Mouse (Mus musculus): Measurements from ENCODE around the gene Stra6. TPM values are rescaled to one million over a fixed set of nuclear protein-coding genes. Genes with fewer than 3 reads are reported as not detected.

The Stra6 gene
- total RNA-seq, 2 experiments from 2014 or later = 0.12 to 0.20 TPM

DNA sequence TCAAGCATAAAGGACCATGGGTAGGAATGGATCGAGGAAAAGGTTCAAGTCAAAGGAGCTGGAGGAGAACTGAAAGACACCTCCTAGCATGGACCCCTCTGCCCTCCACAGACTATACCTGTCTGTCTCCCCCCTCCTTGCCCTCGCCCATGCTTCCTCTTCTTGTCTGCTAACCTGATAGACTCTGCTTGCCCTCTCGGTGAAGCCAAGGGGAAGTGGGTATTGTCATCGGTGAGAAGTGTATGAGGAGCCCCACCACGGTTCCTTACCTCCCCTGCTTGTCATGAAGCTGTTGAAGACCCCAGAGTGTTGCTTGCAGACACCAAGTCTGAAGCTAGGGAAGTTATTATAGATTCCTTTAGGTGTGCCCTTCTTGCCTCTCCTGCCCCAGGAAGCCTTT, 96.7 kb downstream of the Stra6 start:
- intact Hi-C loops (cut with DNase I) = no loop called here
- no peak for DNase-seq

DNA sequence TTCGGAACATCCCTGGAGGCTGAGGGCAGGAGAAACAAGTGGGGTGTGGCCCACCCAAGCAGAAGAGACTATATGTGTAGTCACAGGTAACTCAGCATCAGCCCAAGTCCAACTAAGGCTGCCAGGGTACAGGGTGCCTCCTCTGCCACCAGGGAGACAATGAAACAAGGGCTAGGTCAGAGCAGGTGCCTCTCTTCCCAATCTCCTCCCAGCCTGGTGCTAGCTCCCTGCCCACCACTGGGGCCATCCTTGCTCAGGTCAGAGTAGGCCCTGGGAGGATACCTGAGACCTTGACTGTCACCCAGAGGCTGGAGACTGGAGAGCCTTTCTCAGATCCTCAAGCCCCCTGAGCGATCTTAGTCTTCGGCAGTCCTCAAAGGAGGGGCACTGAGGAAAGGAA, 98.6 kb downstream of the Stra6 start:
- intact Hi-C loops (cut with DNase I) = no loop called here
- no peak for DNase-seq

DNA sequence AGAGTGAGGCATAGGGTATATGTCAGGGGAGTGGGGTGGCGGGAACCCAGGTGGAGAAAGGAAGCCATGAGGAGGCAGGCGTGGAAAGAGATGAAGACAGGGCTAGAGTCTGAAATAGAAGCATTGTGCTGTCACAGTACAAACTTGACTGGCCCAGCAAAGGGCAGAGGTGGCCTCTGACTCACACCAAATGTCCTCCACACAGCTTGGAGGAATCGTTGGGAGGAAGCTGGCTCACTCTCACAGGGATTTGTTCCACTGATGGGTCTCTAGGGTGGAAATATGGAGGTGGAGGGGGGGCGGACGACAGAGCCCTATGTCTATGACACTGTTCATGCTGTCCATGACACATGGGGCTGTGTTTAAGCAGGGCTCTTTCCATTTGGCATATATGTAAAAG, 99.6 kb downstream of the Stra6 start:
- no peak for DNase-seq
- intact Hi-C loops (cut with DNase I) = no loop called here

DNA sequence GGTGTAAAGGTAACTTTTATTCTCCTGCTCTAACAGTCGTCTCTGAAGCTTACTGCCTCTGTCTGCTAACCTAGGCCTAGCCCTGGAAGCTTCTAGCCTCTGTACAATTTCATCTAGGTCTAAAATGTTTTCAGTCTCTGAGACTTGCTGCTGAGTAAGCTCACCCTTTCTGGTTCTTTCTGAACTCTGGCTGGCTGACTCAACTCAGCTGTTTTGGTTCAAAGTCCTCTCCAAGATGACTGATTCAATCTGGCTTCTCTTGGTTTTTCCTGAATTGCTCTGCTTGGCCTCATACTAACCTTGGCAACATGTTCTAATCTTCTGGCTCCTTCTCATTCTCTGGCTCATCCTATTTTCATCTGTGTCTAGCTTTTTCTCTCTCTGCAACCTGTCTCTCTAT, 102.2 kb downstream of the Stra6 start:
- intact Hi-C loops (cut with DNase I) = no loop called here
- no peak for DNase-seq

DNA sequence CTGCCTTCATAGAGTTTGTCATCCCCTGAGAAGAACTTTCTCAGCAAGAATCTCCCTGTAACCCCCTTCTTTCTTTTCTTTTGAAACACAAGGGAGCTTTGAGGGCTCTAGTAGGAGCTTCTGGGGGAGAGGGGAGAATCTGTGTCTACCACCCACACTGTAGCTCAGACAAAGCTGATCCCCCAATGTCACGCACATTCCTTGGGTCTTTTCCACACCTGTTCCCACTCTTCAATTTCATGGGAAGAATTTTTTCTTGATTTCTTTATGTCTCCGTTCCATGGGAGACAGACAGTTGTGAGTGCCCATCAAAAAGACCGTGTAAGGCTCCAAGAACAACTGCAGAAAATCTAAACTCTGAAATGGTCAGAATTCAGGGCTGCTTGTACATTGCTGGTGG, 105.3 kb downstream of the Stra6 start:
- intact Hi-C loops (cut with DNase I) = no loop called here
- no peak for DNase-seq

DNA sequence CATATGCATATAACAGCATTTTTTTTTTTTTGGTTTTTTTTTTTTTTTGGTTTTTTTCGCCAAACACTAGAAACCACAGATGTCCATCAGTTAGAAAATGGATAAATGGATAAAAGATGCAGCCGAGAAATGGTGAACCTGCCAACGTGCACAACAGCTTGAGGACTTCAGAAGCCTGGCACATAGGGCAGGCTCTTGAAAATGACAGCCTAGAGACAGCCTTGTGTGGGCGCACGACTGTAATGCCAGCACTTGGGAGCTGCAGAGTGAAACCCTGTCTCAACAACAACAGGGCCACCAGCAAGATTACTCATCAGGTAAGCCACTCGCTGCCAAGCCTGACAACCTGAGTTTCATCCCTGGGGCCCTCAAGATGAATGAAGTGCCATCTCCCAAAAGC, 105.8 kb downstream of the Stra6 start:
- no peak for DNase-seq
- intact Hi-C loops (cut with DNase I) = no loop called here

DNA sequence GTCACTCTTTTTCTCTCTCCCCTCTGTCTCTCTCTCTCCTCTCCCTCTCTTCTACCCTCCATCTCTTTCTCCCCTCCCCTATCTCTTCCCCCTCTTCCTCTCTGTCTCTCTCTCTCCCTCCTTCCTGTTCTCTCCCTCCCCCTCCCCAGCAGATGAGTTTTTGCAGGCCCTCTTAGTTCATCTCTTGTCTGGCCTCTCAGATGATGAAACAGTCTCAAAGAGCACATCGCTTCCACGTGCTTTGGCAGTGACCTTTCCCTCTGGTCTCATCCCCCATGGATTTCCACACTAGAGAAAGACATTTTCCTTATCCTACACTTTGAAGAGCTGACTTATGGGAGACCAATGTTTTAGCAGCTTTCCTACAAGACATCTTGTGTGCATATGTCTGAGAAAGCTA, 109.3 kb downstream of the Stra6 start:
- intact Hi-C loops (cut with DNase I) = no loop called here
- DNase-seq = no peak

DNA sequence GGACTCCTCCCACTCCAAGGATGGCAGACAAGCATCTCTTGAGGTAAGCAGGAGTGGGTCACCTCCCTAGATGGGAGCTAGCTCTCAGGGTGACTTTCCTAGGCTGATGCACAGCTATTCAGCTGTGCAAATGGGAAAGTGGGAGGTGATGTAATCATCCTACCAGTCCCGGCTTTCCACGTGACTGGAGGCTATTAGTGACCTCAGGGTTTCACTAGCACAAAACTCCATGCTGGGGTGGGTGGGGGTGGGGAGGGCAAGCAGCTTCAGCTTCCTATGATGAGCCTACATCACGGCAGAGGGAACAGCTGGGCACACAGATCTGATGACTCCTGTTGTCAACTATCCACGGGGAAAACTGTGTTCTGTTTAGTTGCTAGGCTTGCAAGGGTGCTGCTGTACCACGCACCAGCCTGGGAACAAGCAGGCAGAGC, 111.2 kb downstream of the Stra6 start:
- DNase-seq = no peak
- intact Hi-C loops (cut with DNase I) = no loop called here

DNA sequence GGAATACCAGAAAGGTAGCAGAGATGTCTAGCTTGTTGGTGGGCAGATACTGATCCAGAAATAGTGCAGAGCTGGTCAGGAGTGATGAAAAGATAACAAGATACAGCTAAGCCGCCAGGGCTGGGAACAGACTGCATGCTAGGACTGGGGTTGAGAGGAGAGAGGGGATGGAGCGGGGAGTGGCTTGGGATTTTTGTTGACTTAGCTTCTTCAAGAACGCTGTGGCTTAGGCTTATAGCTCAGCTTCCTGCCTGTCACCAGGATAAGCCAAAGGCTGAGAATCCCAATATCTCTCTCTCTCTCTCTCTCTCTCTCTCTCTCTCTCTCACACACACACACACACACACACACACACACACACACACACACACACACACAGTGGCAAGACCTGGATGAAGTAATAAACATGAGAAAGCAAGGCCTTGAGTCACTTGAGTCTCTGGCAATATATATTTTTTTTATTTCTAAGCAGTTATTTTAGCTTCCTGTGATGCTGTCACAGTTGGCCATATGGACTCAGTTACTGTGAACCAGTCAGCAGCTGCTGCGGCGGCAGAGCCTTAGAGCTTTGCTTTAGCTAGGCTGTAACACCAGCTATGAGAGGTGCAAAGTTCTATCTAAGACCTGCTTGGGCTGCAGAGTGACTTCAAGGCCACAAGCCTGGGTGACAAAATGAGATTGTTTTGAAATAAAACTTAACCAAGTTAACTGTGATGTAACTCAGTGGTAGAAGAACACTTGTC, 112.3 kb downstream of the Stra6 start:
- intact Hi-C loops (cut with DNase I) = no loop called here
- no peak for DNase-seq

DNA sequence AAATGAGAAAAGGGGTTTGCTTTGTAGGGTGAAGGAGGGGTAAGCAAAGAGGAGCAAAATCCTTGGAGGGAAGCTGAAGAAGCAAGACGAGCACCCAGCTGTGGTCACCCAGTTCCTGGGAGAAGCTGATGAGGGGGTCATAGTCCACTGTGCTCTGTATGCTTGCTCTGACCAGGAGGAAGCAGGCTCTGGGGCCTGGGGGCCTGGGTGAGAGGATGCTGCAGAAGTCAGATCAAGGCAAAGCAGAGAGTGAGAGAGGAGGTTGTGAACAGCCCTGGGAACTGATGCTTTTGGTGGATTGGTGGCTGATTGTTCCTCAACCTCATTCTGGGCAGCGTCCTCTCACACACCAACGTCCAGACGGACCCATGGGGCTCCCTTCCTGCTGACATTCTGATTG, 113.6 kb downstream of the Stra6 start:
- DNase-seq = no peak
- intact Hi-C loops (cut with DNase I) = no loop called here

DNA sequence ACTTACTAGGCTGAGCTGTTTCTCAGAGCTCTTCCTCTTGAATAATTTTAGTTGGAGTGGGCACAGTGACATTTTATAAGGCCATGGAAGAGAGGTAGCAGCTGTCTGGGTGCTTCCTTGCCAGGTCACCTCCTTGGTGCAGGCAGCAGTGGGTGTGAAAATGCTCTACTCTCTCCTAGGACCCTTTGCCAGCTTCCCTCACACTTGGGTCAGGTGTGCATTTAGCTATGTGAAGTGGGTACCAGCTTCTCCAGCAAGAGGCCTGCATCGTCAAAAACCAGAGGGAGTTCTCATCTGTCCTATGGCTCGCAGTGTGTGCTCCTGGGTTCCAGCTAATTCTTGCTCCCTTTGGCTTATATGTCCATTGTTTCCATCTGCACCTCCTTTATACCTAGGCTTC, 115.8 kb downstream of the Stra6 start:
- intact Hi-C loops (cut with DNase I) = no loop called here

DNA sequence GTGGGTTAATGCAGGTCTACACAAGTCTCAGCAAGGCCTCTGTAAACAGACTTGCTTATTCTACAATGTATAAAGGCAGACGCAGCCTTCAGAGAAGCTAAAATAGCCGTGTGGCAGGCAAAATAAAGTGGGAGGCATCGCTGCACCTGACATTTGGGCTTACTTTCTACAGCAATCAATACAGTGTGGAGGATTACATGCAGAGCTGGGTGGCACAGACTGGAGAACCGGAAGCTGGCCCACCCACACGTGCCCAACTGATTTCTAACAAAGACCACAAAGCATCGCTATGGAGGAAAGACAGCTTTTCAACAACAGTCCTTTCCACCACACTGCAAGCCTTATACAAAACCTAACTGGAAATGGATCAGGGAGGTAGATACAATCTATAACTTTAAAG, 120.9 kb downstream of the Stra6 start:
- no peak for DNase-seq
- intact Hi-C loops (cut with DNase I) = no loop called here

More for the DNA sequence above, 115.8 kb downstream of the Stra6 start:
- no peak for DNase-seq

DNA sequence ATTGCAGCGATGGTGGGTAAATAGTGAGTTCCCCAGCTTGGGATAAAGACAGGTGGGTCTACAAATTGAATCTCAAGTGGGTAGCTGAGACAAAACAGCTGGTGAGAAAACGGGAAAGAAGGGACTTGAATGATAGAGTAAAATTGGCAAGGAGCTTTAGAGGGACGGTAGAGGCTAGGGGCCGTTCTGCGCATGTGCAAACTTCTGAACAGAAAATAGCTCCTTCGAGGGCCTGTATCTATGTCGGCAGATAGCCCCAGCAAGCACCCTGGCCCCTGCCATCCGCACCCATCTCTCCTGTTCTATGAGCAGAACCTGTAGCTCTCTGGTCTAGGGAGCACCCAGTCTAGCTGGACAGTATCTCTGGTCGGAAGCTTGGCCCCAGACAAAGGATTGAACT, 130.6 kb downstream of the Stra6 start:
- intact Hi-C loops (cut with DNase I) = no loop called here
- no peak for DNase-seq

DNA sequence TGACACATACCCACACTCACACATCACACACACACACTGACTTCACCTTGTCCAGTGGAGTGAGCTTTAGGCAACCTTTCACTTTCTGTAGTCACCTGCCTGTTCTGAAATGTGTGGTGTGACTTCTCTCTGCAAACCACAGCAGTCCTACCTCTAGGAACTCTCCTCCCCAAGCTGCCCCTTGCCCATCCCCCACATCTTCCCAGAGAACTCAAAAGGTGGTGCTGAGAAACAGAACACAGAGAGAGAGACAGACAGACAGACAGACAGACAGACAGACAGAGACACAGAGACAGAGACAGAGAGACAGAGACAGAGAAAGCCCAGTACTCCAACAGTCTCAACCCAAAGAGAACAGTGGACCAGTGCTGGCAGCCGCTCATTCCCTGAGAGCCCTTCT, 132.1 kb downstream of the Stra6 start:
- intact Hi-C loops (cut with DNase I) = no loop called here
- no peak for DNase-seq

DNA sequence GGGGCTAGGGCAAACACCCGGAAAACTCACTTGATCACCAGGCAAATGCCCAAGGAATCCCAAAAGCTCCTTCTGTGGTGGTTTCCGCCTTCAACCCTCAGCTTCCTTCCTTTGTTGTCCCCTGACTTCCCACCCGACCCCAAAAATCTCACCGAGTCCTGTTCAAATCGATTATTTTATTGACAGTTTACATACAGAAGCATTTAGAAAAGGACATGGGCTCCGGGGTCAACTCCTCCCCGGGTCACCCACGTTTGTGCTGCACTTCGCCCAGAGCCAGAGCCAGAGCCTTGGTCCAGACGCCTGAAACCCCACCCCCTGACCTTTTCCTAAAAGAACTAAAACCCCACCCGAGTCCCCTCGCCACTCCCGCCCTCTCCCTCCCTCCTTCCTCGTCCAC, 132.6 kb downstream of the Stra6 start:
- intact Hi-C loops (cut with DNase I) = no loop called here
- no peak for DNase-seq

DNA sequence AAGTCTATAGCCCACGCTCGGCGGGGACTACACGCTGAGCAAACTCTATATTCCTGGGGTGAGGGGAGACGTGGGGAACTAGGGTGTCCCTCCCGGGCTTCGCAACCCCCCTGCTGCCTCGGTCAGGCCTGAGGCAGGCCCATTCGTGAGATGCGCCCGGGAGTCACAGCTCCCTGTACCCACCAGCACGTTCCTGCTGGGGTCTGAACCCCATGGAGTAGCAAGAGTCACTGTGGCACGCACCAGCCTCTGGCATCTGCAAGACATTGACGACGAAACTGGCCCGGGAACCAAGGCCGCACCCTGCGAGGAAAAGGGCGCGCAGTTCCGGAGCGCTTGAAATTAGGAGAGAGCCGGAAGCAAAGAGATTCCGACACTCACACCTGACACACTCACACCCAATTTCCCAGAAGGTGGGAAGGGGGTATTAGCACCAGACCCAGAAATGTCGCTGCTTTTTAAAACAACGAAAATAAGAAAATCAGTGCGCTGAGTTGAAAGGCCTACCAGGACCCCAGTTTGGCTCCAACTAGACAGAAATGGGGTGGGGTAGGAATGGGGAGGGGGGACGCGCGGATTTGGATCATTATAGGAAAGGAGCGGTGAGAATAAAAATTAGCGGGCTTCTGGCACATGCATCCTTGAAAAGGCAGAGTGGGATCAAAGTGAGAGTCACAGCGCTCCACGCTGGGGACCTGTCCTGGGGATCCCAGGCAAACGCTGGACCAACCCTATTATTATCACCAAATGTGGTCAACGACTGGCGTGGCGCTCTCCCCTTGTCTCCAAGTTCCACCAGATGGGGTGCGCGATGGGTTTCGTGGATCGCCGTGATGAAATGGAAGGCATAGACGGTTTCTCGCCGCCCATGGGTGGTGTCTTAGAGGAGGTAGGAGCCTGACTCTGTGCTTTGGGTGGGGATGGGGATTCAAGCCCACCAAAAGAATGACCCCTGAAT, 133.3 kb downstream of the Stra6 start:
- intact Hi-C loops (cut with DNase I) = no loop called here
- DNase-seq = no peak

DNA sequence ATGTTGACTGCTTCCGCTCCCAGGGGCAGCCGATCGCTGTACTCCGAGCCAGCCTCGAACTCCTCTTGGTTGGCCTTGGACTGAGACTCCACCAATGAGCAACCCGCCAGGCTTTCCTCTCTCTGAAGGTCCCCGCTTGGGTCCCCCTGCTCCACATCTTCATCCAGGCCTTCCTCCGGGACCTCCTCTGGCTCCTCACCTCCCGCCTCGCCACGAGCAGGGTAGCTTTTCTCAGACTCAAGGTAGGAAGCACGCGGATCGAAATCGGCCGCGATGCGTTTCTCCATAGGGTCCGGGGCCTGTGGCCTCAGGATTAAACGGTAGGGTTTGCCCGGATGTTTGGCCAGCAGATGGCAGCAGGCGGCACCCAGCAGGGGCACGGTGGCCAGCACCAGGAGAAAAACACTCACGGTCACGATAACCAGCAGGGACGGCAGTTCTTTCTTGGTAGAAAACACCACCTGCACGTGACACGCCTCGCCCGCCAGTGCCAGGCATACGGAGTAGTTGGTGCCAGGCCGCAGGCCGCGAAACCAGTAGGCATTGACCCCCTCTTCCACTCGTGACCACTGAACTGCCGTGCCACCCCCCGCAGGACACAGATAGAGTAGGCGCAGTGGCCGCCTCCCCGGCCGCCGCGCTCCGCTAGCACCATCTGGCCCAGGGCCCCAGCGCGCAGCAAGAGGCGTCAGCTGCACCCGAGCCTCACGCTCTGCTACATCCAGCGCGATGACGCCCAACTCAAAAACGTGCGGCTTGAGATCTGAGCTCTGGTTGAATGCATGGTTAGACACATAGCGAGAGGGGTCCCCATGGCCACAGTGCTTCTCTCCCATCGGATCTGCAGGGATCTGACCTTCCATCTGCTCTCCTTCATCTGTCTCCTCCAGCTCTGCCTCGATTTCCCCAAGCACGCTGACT, 134.5 kb downstream of the Stra6 start:
- DNase-seq = peak; percentile 52 to 66
- intact Hi-C loops (cut with DNase I) = no loop called here

DNA sequence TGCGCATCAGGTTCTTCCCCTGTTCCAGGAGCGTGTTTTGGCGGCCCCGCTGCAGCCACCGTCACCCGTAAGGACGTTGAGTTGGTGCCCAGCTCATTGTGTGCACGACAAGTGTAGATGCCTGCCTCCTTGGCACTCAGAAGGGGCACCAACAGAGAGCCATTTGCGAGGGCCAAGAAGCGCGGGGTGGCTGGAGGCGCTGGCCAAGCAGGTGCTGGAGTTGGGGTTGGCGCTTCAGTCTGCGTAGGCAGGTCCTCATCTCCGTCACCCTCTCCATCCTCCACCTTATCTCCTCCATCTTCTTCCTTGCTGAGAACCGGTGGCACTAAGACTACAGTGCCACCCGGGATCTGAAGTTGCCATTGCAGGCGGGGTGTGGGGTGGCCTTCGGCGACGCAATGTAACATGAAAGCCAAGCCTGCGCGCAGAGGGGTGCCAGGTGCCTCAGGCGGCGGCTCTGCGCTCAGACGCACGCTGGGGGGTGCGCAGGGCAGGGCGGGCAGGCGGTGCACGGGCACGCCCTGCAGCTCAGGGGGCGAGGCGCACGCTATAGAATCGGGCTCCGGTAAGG, 135.3 kb downstream of the Stra6 start:
- intact Hi-C loops (cut with DNase I) = no loop called here

DNA sequence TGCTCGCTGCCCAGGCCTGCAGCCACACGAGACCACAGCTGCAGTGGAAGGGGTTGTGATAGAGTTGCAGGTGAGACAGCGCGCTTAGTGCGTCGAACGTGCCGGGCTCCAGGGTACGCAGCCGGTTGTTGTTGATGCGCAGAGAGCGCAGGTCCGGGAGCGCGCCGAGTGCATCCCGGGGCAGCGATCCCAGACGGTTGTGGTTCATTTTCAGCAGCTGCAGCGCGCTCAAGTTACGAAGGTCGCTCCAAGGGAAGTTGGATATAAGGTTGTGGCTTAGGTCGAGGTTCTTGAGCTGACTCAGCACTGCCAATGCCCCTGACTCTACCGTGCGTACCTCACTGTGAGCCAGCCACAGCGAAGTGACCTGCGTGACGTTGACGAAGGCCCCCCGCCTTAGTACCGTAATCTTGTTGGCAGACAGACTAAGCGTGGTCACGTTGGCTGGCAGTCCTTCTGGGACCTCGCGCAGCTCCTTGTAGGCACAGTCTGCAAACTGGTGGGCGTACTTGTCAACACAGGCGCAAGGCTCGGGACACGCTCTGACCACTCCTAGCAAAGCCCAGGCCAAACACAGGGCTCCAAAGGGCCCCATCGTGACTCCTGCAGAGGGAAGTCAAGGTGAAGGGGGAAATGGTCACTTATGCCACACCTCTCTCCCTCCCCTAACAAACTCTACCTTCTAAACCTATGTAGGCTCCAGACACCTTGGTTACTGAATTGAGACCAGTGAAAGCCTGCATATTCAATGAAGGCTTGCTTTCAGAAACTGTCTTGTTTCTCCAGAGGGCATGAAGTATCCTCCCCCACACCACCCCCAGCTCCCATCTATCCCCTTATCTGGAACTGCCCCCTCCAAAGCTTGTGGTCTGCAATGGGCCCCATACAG, 136.0 kb downstream of the Stra6 start:
- intact Hi-C loops (cut with DNase I) = no loop called here
- DNase-seq = peak in 1 of 2 experiments; percentile 34

More for the DNA sequence above, 135.3 kb downstream of the Stra6 start:
- no peak for DNase-seq
